Mouse (Mus musculus) kidney, postnatal 4 days (tissue): Measurements from ENCODE around the gene Dydc2.

Source experiments
- DNase-seq, 2 experiments: peaks; one replicate each; pipeline ENCODE4 v3.0.0; 2021; ENCODE audit warnings: mixed read lengths in 2 of 2

Dydc2 gene

DNA sequence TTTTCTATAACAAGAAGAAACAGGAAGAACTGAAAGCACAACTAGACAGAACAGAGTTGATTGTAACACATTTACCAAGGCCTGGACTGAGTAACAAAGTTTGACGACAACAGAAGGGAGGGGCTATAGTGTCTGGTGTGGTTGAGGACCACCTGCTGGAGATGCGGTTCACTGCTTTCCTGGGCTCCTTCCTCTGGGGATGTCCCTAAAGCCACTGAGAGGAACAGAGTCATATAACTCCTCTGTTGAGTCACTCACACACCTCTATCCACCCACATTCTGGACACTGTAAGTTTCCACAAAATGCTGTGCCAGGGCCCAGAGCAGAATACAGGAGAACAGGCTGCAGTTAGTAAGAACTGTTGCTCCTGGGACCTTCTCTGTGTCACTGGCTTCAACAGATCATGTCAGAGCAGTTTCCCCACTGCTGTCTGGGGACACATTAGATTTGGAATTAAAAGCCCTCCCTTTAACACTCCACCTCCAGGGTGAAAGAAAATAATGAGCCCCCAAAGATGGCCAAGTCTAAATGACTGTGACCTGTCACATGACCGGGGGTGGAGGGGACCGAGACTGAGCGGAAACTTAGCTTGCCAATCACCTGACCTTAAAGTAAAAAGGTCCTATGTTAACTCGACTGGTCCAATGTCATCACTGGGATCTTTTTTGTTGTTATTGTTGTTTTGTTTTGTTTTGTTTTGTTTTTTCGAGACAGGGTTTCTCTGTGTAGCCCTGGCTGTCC lies 68.9 kb downstream of the Dydc2 start:
- no peak for DNase-seq
